Mouse (Mus musculus) urinary bladder, postnatal 0 days (tissue): ENCODE results near the gene Snx15. TPM values are rescaled to one million over a fixed set of nuclear protein-coding genes. Genes with fewer than 3 reads are reported as not detected.

ENCODE experiments used
- polyA plus RNA-seq: library from polyadenylated mRNA; unstranded; fragments of >200 nt; fragmentation: Nextera tagmentation; extraction: Ambion mirVana; gene quantifications from 2 replicates; pipeline ENCODE4 v1.2.1, GENCODE M21; 2015

The Snx15 gene
- 14.6 and 15.8 TPM in 2 replicates for polyA plus RNA-seq

DNA sequence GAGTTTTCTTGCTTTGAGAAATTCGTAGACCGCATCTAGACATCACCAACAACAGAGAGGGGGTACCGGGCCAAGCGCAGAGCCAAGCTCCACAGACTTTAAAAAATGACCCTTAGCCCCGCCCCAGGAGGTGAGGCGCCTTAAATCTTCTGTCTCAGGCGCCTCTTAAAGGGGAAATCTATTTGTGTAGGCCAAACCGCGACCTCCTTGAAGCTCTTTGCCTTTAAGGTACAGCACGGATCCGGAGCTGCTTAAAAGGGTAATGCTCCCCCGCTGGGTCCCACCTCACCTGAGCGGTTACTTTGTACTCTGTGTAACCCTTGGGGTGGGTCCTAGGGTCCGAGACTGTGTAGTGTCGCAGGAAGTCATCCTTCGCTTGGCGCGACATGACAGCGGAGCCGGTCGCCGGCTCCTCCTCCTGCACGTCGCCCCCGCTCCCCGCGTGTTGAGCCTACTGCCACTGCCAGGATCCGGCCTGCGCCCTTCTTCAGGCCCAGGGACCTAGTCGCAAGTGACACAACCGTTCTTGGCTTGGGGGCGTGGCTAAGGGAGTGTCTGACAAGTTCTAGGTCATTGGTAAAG lies at the start of gene Snx15:
Gene Snx15, minus strand, starts transcription at position 545 of the 582 bp plus-strand sequence.

DNA sequence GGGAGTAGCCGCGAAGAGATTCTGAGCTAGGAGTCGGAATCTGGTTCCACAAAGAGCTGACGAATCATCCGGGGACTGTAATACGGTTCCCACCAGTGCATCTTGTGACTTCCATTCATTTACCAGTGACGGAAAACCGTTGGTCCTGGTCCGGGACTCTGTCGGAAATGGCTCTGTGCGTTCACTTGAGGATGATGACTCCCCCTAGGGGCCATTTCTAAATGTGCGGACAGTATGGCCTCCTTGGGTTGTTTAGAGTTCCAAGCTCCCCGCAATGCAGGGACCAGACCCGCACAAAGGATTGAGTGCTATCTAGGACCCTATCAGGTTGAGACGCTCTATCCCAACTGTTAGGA lies 13.3 kb upstream of the Snx15 start, which contains the start of gene Arl2:
Gene Arl2, minus strand, starts transcription at position 155 of the 356 bp plus-strand sequence.

DNA sequence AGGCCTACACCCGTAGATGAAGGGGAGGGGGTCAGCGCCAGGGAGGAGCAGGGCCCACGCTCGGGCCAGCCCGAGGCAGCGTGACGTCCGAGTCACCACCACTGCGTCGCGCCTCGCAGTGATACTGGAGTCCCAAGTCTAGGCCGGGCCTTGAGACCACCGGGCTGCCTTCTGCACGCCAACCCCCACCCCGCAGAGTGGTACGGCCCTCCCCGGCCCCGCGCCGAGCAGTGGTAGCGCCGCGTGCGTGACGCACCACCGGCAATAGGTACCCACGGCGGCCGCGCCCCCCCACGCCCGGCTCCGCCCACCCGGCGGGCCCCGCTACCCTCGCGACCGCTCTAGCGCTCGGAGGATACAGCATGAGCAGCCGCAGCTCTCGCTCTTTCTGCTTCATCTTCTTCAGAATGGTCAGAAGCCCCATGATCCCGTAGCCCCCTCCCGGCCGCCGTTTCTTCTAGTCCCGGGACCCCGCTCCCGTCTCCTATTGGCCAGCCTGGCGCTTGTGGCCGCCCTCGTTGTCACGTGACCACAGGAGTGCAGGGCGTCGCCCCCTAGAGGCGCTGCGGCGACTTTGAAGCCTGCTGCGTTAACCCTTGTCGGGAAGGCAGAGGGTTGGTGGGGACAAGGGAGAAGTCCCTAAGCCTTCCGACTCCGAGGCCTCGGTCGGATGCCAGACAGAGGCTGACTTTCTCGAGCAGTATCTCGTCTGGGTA lies 12.7 kb upstream of the Snx15 start, which contains the start of gene Batf2:
Gene Batf2, plus strand, starts transcription at position 306 of the 716 bp plus-strand sequence.

DNA sequence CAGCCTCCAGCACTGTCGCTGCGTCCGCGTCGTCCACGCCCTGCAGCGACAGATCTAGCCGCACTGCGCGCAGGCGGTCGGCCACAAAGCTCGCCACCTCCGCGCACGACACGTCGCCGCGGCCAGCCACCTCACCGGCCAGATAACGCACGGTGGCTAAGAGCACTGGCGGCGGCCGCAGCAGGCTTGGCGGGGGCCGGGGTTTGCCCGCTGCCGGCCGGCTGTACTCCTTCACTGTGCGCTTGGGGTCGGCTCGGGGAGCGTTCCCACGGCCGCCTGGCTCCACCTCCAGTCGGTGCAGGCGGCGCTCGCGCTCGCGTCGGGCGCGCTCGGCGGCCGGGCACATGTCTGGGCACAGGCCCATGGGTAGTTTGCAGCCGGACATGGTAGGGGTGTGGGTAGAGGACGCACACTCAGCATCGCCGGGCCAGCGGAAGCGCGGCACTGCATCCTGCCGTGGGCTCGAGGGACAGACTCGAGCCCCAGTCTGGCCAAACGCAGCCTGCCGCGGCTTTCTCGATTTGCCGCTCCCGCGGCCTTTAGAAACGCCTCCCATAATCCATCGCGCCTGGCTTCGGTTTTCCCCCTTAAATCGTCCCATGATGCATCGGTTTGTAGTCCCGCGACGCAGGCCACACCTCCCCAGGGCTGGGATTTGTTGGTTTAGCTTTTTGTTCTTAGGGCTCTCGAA lies 10.0 kb downstream of the Snx15 start, which contains the start of gene Sac3d1:
Gene Sac3d1, minus strand, starts transcription at position 665 of the 691 bp plus-strand sequence.

DNA sequence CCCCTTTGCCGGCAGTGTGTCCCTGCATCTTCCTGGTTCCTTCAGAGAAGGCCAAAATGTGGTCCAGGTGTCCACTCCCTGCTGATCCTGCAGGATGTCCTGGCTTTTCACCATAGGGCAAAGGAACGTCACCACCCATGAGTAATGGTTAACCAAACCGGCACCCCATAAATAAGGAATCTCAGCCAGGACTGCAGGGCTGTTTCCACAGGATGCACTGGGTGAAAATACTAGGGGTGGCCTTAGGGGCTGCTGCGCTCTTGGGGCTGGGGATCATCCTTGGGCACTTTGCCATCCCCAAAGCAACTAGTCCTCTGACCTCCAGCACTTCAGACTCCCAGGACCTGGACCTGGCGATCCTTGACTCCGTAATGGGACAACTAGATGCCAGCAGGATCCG lies 22.5 kb downstream of the Snx15 start, which contains the start of gene Naaladl1:
Gene Naaladl1, plus strand, starts transcription at position 197 of the 400 bp plus-strand sequence.

DNA sequence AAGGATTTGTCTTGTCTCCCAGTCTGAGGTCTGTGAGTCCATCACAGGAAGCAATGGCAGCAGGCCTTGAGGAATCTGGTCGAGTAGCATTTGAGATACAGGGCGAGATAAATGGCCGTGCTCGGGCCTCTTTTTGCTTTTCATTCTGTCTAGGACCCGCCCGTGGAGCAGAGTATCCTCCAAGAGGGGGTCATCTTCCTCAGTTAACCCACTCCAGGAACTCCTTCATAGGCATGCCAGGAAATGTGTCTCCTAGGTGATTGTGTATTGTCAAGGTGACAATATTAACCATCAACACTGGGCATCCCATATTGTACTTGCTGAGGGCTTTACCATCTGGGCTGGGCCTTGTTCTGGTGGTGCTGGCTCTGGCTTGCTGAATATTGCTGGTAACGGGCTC lies 34.0 kb downstream of the Snx15 start, which contains the start of gene AC131692.1:
Gene AC131692.1, plus strand, starts transcription at position 301 of the 400 bp plus-strand sequence.

DNA sequence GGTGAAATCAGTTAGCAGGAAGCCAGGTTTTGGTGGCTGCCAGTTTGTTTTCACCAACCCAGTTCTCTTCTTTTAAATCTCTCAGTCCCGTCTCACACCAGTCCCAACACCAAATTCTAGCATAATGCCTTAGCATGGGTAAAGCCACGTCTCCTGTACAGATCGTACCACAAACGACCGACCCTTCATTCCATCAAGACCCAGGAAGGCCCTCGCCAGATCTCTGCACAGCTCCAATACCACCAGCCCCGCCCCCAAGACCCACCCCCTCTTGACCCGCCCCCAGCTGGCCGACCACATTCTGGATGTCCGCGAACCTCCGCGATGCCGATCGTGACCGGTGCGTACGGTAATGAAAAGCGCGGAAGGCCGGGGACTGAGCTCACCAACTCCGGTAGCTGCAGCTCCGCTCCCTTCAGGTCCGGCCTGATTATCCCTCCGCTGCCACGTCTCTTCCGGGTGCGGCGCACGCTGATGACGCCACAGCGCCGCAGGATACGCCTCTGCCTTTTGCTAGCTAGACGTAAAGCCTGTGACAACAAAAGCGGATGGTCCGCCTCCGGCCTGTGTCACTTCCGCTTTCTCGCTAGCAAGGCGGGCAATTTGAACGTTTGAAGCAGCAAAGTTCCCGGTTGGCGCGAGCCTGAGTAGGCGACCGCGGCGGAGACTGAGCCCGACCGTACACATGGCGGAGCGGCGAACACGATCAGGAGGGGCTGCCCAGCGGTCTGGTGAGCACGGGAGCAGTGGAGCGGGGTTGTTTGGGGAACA lies 43.4 kb downstream of the Snx15 start, which contains the start of the genes Zfpl1 and Cdca5:
Gene Zfpl1, minus strand, starts transcription at position 479 of the 771 bp plus-strand sequence.
Gene Cdca5, plus strand, starts transcription at position 506 of the 771 bp plus-strand sequence.

DNA sequence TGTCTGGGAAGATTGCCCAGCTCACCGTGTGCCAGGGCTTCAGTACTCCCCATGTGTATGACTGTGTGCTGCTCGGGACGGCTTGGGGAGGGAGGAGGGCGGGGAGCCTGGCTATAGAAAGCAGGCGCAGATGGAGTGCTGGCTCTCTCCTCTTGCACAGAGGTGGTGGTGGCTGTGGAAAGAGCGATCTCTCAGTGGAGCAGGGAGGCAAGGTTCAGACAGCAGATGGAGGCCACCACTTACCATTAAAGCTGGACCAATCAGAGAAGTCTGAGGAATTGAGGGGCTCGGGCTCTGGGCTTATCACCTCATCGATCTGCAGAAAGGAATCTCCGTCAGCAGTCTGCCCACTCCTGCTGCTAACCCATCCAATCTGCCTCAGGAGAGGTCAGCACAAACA lies 45.9 kb downstream of the Snx15 start, which contains the start of gene Gm28374:
Gene Gm28374, minus strand, starts transcription at position 101 of the 400 bp plus-strand sequence.

DNA sequence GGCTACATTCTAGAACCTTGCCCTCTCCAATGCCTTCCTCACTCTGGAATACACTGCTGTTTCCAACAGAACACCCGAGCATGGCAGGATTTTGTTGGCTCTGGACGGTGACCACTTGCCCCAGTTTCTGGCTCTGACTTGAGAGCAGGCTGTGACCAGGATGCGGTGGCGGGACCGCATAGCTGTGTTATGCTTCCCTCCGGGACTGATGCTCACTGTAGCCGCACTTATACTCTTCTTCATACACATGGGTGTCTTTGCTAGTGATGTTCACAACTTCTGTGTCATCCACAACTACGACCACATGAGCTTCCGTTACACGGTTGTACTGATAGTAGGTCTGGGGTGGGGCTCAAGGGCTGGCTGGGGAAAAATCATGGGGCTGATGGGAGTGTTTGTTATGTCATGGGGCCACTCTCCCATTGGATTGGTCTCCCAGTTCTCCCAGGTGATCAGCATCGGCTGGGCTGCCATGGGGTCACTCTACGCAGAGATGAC lies 48.1 kb downstream of the Snx15 start, which contains the start of gene Tmem262:
Gene Tmem262, plus strand, starts transcription at position 51 of the 498 bp plus-strand sequence.

DNA sequence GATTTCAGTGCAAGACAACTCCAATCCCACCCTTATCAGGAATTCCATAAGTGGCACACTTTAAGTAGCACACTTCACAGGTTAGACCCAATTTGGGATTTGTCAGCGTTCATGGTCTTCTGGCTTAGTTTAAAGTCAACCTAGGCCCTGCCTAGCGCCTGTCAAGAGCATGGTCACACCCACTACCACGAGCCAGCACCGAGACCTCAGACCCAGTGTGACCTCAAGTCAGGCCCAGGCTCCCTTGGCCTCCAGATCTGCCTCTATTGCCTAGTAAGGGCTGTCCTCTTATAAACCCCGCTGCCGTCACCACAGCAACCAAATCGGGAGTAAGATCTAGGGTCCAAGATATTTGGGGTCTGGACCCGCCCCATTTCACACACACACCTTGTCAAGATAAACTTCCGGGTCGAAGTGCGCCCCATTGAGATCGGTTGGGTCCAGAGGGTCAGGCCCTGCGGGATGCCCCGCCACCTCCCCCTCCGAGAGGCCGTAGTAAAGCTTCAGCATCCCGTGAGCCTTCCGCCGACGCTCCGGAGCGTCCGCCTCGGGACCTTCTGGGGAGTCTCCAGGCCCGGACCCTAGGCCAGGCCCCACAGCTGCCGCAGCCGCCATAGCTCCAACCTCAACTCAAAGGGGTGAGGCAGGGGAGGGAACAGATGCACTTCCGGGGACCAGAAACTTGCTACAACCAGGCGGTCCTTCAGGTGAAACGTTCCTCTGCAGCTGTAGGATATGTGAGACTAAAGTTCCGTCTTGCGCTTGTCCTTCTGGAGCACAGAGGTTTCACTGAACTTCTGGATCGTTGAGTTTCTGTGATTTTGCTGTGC lies 51.3 kb downstream of the Snx15 start, which contains the start of gene Vps51:
Gene Vps51, minus strand, starts transcription at position 668 of the 830 bp plus-strand sequence.

Other genes starting within 250 kb of the Snx15 start
- 0.47 and 0.54 TPM in 2 replicates for gene Tigd3, start 234.2 kb downstream of the Snx15 start, polyA plus RNA-seq
- gene Dpf2, start 215.3 kb downstream of the Snx15 start, polyA plus RNA-seq = 52.6 and 59.0 TPM in 2 replicates
- gene Cdc42ep2, start 203.5 kb downstream of the Snx15 start, polyA plus RNA-seq = 18.8 and 20.3 TPM in 2 replicates
- 41.8 and 42.6 TPM in 2 replicates for gene Pola2, start 164.1 kb downstream of the Snx15 start, polyA plus RNA-seq
- gene Slc22a20, start 142.2 kb downstream of the Snx15 start, polyA plus RNA-seq = 0.31 and 0.34 TPM in 2 replicates
- 30.2 and 32.8 TPM in 2 replicates for gene Capn1, start 112.4 kb downstream of the Snx15 start, polyA plus RNA-seq
- 16.7 and 19.3 TPM in 2 replicates for gene Syvn1, start 81.7 kb downstream of the Snx15 start, polyA plus RNA-seq
- 29.8 and 33.9 TPM in 2 replicates for gene Mrpl49, start 70.5 kb downstream of the Snx15 start, polyA plus RNA-seq
- gene Fau, start 70.5 kb downstream of the Snx15 start, polyA plus RNA-seq = 611 and 659 TPM in 2 replicates
- 27.6 and 28.5 TPM in 2 replicates for gene Znhit2, start 67.1 kb downstream of the Snx15 start, polyA plus RNA-seq
- gene Tm7sf2, start 59.9 kb downstream of the Snx15 start, polyA plus RNA-seq = 14.6 and 19.7 TPM in 2 replicates
- gene Vps51, start 51.1 kb downstream of the Snx15 start, polyA plus RNA-seq = 37.0 and 41.4 TPM in 2 replicates
- not detected in 2 replicates for gene Tmem262, start 48.3 kb downstream of the Snx15 start, polyA plus RNA-seq
- 0.35 and 0.64 TPM in 2 replicates for gene Gm28374, start 46.0 kb downstream of the Snx15 start, polyA plus RNA-seq
- 46.9 and 47.9 TPM in 2 replicates for gene Zfpl1, start 43.3 kb downstream of the Snx15 start, polyA plus RNA-seq
- 4.7 and 8.0 TPM in 2 replicates for gene Cdca5, start 43.3 kb downstream of the Snx15 start, polyA plus RNA-seq
- not detected in 2 replicates for gene AC131692.1, start 33.9 kb downstream of the Snx15 start, polyA plus RNA-seq
- gene Naaladl1, start 22.5 kb downstream of the Snx15 start, polyA plus RNA-seq = 0.08 TPM in 1 of 2 replicates, not detected in the other
- gene Sac3d1, start 9.7 kb downstream of the Snx15 start, polyA plus RNA-seq = 23.3 and 26.6 TPM in 2 replicates
- gene Batf2, start 12.7 kb upstream of the Snx15 start, polyA plus RNA-seq = 0.28 and 0.30 TPM in 2 replicates
- 54.9 and 59.2 TPM in 2 replicates for gene Arl2, start 13.2 kb upstream of the Snx15 start, polyA plus RNA-seq
- not detected in 2 replicates for gene Majin, start 56.1 kb upstream of the Snx15 start, polyA plus RNA-seq
- gene Gpha2, start 98.1 kb upstream of the Snx15 start, polyA plus RNA-seq = 0.37 and 0.65 TPM in 2 replicates
- gene Ppp2r5b, start 107.6 kb upstream of the Snx15 start, polyA plus RNA-seq = 19.3 and 25.7 TPM in 2 replicates
- gene Atg2a, start 113.4 kb upstream of the Snx15 start, polyA plus RNA-seq = 4.8 and 5.1 TPM in 2 replicates
- 117 and 130 TPM in 2 replicates for gene Ehd1, start 148.4 kb upstream of the Snx15 start, polyA plus RNA-seq
- 1.1 and 1.4 TPM in 2 replicates for gene Cdc42bpg, start 178.2 kb upstream of the Snx15 start, polyA plus RNA-seq
- gene Men1, start 206.7 kb upstream of the Snx15 start, polyA plus RNA-seq = 30.0 and 30.7 TPM in 2 replicates
- gene Map4k2, start 212.8 kb upstream of the Snx15 start, polyA plus RNA-seq = 6.8 and 7.1 TPM in 2 replicates
- 47.8 and 62.7 TPM in 2 replicates for gene Sf1, start 235.4 kb upstream of the Snx15 start, polyA plus RNA-seq